Mouse (Mus musculus): Measurements from ENCODE around the gene Sh3glb2.
A peak's percentile ranks its signal among the peaks of the same experiment; 100 is the strongest.

Gene Sh3glb2

GRCm38 (mm10) chr2:30342061-30342460, 17.1 kb downstream of the Sh3glb2 start:
- no peak for DNase-seq (ENCODE audit: low read depth)

- DNase-seq (ENCODE audit: low read depth), result no peak
Observed at GRCm38 (mm10) chr2:30337179-30337578, 22.0 kb downstream of the Sh3glb2 start.

- DNase-seq (ENCODE audit: low read depth), result no peak
Observed at GRCm38 (mm10) chr2:30336174-30336915, 22.8 kb downstream of the Sh3glb2 start.

GRCm38 (mm10) chr2:30335324-30335723, 23.8 kb downstream of the Sh3glb2 start:
- DNase-seq (ENCODE audit: low read depth), result no peak

GRCm38 (mm10) chr2:30328791-30329190, 30.3 kb downstream of the Sh3glb2 start:
- no peak for DNase-seq (ENCODE audit: low read depth)

- DNase-seq (ENCODE audit: low read depth), result no peak
Observed at GRCm38 (mm10) chr2:30327276-30327675, 31.9 kb downstream of the Sh3glb2 start.

GRCm38 (mm10) chr2:30325296-30325695, 33.8 kb downstream of the Sh3glb2 start:
- no peak for DNase-seq (ENCODE audit: low read depth)

- no peak for DNase-seq (ENCODE audit: low read depth)
Observed at GRCm38 (mm10) chr2:30323111-30323510, 36.0 kb downstream of the Sh3glb2 start.

- peak; percentile 16 for DNase-seq (ENCODE audit: low read depth)
Observed at GRCm38 (mm10) chr2:30319260-30319659, 39.9 kb downstream of the Sh3glb2 start.

- DNase-seq (ENCODE audit: low read depth), result no peak
Observed at GRCm38 (mm10) chr2:30316955-30317354, 42.2 kb downstream of the Sh3glb2 start.

- peak; percentile 20 for DNase-seq (ENCODE audit: low read depth)
Observed at GRCm38 (mm10) chr2:30316136-30316535, 43.0 kb downstream of the Sh3glb2 start.

GRCm38 (mm10) chr2:30311481-30311880, 47.7 kb downstream of the Sh3glb2 start:
- DNase-seq (ENCODE audit: low read depth), result no peak

- no peak for DNase-seq (ENCODE audit: low read depth)
Observed at GRCm38 (mm10) chr2:30309351-30309750, 49.8 kb downstream of the Sh3glb2 start.

- DNase-seq (ENCODE audit: low read depth), result peak; percentile 50
Observed at GRCm38 (mm10) chr2:30306087-30306486, 53.0 kb downstream of the Sh3glb2 start.

- DNase-seq (ENCODE audit: low read depth), result no peak
Observed at GRCm38 (mm10) chr2:30299966-30300365, 59.2 kb downstream of the Sh3glb2 start.

GRCm38 (mm10) chr2:30299525-30299924, 59.6 kb downstream of the Sh3glb2 start:
- DNase-seq (ENCODE audit: low read depth), result peak; percentile 47
